Mouse (Mus musculus): ENCODE results near the gene Fabp7.
A peak's percentile ranks its signal among the peaks of the same experiment; 100 is the strongest.

The Fabp7 gene

DNA sequence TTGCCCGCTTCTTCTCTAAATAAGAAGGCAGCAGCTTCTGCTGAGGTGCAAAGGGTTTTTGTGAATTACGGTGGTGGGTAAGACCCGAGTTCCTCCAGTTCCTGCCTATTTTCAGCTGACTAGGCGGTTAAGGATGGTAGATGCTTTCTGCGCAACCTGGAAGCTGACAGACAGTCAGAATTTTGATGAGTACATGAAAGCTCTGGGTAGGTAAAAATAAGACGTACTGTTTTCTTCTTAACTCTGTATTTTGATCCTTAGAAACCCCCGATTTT is at the start of gene Fabp7:
Fabp7 (plus strand) TSS at position 6 of the 275 bp plus-strand sequence.
- DNase-seq (ENCODE audit: low spot score in 2 of 2): no peak

DNA sequence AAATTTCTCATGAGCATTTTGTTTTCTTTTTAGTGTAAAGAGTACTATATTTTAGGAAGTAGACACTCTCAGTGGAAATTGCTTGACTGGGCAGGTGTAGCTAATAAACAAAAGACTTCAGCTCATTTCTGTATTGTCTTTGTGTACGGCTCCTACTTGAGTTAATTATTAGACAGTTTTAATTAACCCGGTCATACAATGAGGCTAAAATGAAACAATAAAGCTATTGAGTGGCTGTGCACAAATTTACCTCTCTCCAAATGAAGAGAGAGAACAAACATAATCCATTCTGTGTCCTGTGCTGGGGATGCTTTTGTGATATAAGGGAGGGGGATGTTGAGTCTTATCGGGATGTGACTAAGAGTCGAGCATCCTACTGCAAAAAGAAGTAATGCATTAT is 43.9 kb upstream of the Fabp7 start:
- no peak for DNase-seq (ENCODE audit: low spot score in 2 of 2)

DNA sequence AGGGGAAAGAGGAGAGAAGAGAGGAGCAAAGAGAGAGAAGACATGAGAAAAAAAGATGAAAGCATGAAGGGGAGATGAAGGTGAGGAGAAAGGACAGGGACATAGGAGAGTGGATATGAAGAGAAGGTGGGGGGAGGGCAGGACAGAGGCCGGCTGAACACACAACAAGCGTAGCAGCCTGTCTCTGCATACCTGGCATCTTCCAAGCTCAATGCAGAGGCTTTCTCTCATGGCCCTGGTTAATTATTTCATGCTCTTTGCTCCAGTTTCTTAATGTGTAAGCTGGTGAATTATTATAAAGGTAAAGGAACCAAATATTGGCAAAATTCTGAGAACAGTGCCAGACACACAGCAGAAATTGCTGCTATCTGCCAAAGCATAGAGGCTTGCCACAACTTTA is 43.3 kb upstream of the Fabp7 start:
- no peak for DNase-seq (ENCODE audit: low spot score in 2 of 2)

DNA sequence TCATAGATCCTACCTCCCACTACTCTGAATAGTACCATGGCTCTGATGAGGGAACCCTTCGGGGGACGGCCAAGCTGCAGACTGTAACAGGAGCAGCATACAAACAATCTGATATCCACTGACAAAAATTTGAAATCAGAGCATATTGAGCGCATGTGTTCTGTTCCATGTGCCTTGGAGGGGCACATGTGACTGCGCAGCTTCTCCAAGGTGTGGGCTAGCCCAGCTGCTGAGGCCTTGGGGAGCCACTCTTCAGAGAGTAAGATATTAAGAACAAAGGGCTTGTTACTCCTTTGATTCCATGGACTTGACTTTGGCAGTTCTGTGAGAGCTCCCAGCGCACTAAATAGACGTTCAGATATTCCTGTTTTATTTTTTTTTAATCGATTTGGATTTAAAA is 41.6 kb upstream of the Fabp7 start:
- DNase-seq (ENCODE audit: low spot score in 2 of 2): no peak

DNA sequence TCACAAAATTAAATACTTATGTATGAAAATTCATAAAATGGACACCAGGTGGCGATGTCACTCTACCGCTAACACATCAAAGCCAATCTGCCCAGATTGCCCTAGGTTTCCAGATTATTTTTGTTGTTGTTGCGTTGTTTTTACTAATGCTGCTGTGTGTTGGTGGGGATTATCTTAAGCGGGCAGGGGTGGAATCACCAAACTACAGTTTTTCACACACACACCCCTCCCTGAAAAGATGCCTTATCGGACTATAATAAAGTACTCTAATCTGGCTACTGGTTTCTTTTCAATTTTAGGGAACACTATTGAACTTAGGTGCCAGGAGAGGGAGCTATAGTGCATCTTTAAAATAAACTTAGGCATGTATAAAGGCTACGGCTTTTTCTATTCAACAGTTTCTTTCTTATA is 41.1 kb upstream of the Fabp7 start:
- DNase-seq (ENCODE audit: low spot score in 2 of 2): peak; percentile 23 to 42

DNA sequence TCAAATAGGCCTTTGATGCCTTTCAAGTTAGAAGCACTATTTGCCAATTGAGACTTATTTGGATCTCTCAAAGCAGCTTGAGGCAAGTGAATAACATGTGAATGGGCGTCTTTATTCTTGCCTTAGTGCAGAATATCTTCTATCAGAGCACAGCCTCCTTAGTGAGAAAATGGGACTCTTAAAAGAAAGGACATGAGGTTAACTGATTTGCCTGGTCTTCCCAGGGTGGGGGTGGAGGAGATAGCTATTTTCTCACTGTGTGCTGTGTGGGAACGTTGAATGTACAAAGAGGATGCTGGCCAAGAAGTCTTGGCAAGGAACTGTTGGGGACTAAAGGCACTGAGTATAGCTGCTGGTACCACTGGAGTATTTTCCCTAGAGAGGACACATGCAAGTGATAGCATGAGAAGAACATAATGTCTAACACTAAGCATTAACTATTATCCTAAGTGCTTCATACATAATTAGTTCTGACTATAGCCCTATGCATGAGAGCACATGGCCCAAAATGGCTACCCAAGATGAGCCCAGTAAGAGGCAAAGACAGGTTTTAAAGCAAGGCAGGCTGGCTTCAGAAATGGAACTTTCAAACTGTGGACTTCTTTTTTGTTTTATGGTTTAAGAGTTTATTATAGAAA is 40.4 kb upstream of the Fabp7 start:
- peak in 1 of 2 experiments; percentile 17 for DNase-seq (ENCODE audit: low spot score in 2 of 2)

DNA sequence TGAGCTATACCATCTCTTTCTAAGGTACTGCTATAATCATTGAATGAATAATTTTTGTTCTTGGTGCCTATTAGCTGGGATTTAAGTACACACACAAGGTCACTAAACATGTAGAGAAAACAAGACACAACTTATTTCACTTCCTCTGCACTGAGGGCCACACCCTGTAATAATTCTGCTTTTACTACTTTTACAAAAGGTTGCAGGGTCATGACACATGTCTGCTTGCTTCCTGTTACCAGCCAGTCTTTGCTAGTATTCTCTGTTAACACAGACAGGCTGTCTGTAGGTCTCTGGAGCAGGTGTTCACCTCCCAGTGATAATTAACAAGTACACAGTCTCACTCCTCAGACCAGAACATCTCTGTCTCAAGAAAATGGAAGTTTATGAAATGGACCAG is 39.2 kb upstream of the Fabp7 start:
- no peak for DNase-seq (ENCODE audit: low spot score in 2 of 2)

DNA sequence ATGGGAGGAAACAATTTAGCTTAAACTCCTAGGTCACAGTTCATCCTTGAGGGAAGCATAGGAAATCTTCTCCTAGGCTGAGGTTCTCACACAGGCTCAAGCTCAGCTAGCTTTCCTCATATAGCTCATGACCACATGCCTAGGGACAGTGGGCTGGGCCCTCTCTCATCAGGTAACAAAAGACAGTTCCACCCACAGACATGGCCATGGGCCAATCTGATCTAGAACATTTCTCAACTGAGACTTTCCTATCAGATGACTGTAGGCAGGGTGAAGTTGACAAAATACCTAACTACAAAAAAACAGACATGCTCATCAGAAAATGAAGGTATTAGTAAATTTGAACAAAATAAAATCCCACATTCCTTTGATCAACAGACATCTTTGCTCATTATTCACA is 37.6 kb upstream of the Fabp7 start:
- no peak for DNase-seq (ENCODE audit: low spot score in 2 of 2)

DNA sequence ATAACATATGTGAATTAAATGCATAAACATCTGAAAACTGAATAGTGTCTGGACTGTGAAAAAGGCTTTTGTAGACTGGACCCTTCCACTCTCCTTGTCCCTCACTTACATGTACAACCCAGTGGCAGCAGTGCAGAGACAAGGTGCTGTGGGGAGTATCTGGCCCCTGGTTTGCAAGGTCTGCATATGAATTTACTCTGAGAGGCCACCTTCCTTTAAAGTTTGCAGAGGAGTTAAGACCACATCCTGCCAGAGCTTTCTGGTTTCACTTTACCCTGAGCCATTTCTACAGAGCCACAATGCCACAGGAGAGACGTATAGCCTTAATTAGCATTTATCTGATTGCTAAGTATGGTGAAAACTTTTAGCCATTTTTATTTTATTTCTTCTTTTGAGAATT is 31.3 kb upstream of the Fabp7 start:
- no peak for DNase-seq (ENCODE audit: low spot score in 2 of 2)

DNA sequence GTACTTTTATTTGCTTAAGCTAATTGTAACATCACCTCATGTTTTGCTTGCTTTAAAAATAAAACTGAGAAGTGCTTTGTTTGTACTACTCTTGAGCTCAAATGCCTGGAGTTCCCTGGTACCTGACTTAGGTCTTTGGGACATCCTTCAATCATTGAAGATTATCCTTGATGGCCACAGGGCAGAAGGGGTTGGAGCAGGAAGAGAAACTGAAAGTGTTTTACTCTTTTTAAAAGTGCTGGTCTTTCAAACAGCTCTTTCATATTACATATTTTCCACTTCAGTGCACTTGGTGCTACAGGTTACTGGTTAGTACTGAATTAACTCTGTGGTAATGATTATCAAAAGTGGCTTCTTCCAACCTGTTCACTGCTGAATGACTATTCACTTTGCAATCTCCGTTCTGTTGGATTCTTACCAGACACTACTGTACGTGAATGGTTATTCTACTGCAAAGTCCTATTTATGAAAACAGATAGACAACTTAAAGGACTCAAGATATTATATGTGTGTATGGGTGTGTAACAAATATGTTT is 29.4 kb upstream of the Fabp7 start:
- no peak for DNase-seq (ENCODE audit: low spot score in 2 of 2)

DNA sequence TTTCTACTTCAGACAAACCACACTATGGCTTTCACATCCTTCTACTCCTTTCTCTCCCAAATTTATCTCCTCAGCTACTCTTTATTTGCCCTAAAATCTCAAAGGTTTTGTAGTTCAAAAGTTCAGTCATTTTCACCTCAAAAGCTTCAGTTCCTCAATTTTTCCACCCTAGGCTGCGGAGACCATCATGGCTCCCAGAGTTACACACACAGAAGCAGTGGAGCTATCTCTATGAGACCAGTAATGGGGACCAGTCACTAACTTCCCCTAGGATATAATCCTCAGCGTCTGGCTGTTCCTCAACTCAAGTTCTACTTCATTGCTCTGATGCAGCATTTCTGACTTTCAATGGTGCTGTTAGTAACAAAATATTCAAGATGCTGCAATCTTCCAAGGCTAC is 25.7 kb upstream of the Fabp7 start:
- no peak for DNase-seq (ENCODE audit: low spot score in 2 of 2)

DNA sequence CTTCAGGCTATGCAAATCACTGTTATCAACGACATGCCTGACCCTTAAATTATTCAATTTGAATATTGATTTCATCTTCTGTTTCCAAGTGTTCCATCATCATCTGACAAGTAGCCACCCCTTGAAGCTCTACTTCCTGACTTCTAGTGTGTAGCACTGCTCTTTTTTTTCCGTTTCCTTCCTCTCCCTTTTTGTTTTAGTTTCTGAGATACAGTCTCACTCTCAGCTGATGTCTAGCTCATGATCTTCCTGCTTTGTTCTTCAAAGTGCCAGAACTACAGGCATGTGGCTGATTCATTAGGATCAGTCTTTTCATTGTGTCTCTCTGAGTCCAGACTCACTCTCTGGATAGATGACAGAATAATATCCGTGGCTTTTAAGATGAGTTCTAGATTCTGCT is 24.0 kb upstream of the Fabp7 start:
- DNase-seq (ENCODE audit: low spot score in 2 of 2): no peak

DNA sequence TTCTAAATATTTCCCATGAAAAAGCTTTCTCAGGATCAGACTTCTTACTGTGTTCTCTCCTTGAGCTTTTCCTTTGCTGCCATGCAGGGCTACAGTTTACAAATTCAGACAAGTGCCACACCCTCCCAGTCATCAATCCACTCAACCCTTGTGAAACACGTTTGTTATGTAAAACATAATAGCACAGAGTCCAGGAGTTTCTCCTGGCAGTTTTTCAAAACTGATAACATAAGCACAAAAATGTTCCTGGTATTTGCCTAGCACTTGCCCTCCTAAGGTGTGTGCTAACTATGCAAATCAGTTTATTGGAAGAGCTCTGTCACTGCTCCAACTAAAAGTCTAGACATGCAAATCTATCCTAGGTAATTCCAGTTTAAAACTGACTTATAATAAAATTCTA is 21.6 kb upstream of the Fabp7 start:
- DNase-seq (ENCODE audit: low spot score in 2 of 2): no peak

DNA sequence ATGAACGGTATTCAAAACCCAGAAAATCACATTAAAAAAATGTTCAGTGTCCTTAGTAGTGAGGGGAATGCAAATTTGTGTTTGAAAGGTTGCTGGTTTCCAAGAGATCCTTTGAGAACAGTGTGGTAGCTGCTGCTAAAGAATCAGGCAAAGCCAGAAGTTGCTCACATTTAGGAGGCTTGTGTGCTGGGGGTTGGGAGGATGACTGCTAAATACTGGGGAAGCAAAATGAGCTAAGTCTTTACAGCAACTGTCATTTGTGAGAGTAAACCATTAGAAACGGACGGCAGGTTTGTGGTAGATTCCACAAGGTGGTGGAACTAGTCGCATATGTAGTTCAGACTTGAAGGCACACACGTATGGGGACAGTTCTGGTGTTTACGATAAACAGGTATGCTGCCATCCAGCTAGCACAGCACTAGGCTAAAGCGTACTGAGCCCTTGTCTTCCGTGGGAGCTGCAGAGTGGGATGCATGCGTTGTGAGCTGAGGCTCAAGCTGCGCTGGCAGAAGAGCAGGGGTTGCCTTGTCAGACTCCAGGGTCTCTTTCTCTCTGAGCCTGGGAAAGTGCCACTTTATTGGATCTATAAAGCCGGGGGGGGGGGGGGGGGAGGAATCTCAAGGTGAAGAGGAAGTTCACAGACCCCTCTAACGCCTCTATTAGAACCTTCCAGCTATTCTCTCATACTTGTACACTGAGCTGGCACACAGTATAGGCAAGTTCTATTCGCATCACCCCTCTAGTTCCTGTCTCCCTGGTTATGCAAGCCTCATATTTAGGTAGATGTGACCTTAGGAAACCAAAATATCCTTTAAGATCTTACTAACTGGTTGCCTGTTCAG is 1.2 kb upstream of the Fabp7 start:
- DNase-seq (ENCODE audit: low spot score in 2 of 2): peak in 1 of 2 experiments; percentile 38

DNA sequence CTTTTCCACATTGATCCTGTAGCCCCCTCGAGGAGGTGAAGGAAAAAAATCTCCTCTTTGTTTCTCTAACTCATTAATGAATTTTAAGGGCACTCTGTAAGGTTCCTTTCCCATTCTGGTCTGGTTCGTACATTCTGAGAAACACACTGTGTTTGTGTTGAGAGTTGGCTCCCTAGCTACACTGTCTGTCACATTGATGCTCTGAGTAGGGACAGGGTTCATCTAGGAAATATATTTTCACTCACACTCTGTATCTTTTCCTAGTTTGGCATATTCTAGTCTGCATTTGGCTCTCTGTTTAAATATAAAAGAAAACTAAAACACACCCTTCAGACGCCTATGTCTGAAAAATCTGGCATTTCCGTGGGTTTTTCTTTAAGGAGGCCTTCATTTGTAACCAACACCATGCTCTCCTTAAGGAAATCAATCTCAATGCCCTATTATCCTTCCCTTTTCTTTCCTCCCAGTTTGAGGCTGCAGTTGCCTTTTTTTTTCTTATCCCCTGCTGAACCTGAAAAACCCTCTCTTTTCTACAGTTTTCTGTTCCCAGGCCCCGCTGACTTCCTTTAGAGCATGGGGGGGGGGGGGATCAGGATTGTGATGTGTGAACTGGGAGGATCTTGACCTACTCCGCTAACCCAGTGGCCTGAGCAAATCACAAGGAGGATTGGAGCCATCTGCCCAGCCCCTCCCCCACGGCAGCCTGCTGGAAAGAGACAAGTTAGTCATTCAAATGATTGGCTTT is 378 bp upstream of the Fabp7 start:
- DNase-seq (ENCODE audit: low spot score in 2 of 2): peak; percentile 31 to 69

DNA sequence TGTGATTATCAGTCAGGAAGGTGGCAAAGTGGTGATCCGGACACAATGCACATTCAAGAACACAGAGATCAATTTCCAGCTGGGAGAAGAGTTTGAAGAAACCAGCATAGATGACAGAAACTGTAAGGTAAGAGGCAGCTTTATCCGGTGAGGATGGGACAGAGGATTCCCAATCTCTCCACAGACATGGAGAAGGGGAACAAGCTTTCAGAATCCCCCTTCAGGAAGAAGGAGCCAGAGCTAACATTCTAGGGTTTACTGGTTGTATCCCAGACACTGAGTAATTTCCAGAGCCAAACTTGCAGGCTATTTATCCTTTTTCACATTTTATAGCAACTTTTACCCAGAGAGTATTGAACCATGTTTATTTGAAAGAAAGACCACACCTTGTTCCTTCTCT is 871 bp downstream of the Fabp7 start:
- no peak for DNase-seq (ENCODE audit: low spot score in 2 of 2)

DNA sequence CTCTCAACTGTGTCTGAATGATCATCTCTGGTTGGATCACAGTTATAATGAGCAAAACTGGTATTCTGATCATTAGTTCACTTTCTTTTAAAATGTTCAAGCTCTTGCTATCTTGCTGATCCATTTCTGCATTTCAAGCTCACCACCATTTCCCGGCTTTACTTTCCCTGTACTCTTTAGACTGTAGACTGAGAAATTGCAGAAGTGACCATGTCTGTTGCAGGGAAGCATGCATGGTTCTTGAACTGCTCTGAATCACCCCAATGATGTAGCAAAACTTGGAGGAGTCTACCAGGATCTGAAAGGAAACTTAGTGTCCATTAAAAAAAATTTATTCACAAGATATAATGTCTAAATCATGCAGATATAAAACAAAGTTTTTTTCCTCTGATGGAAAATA is 8.3 kb downstream of the Fabp7 start:
- DNase-seq (ENCODE audit: low spot score in 2 of 2): no peak

DNA sequence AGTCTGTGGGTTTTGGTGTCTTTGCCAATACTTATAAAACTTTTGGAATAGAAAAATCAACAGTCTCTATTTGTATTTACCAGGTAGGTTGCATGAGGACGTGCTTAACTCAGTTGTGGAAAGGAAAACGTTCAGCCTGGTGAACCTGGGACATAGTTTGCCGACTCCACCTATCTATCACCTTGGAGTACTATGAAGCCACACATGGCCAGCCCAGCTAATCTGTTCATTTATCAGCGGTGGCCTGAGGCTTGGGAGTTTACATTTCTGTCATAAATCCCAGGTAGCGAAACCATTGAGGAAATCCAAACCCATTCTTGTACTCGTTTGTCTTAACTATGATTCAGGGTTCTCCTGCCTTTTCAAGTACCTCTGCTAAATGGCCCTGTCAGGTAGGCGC is 9.3 kb downstream of the Fabp7 start, which contains the start of gene Smpdl3a:
Smpdl3a (plus strand) TSS at position 318 of the 400 bp plus-strand sequence.
- no peak for DNase-seq (ENCODE audit: low spot score in 2 of 2)

DNA sequence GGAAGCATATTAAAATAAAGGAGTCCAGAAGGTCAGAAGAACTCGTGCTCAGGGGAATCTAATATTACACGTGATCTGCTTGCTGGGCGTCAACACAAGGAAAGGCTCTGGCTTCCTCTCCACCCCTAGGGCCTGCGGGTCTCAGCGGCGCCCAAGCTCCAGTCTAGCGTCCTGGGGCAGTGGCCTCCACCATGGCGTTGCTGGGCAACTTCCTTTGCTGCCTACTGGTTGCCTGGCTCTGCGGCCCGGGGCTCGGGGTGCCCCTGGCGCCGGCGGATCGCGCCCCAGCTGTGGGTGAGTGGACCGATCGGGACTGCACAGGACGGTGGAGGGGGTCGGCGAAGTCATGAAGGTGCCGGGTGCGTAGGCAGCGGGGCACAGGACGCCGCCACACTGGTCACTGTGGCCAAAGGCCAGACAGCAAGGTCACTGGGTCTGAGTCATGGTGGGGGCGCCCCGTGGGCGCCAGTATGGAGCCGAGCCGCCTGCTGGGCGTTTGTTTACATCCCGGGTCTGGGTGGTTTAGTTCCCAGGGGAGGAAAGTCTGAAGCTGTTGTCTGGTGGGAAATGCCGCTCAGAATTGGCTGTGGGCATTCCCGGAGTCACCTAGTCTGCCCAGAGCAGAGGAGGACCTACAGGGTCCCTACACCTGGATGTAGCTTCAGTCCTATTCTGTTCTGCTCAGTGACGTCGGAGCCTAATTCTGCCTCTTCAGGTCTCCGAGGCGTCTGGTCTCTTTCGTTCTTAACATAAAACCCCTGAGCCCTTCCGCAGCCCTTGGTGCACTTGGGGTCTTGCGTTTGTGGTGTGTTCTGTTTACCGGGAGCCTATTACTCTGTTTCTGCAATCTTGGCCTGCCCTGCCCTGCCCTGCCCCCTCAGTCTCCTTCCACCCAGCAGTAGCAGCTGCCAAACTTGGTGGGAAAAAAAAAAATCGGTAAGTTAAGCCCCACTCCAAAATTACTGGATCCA is 10.1 kb downstream of the Fabp7 start:
- DNase-seq (ENCODE audit: low spot score in 2 of 2): peak in 1 of 2 experiments; percentile 25

DNA sequence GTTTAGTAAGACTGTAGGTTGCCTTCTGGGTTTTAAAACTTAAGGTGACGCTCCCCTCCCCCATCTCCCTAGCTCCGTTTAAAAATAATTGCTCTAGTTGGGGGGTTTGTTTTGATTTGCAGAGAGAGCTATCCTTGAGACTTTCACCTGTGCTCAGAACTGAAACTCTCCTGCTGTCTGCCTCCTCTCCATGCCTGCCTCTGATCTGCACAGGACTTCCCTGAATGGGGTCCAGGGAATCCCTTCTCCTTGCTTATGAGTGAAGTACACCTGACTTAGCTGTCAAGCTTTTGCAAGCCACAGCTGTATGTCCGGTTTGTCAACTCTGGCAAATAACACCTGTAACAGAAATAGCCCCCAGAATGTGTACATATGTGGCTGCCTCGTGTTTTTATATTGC is 10.9 kb downstream of the Fabp7 start:
- DNase-seq (ENCODE audit: low spot score in 2 of 2): peak in 1 of 2 experiments; percentile 7

DNA sequence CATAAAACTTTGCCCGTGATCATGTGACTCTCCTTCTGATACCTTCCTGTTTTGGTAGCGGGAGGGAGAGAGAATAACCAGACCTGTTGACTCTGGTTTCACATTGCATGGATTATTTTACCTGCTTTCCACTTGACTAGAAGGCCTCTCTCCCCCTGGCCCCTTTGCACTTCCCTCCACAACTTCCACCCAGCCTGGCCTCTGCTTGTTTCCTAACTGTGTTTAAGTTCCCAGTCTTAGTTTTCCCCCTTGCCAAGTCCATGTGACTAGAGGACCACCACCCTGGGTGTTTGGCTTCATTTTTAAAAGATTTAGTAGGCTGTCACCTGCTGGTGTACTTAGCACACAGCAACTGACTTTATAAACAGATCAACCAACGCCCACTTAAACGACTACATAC is 11.4 kb downstream of the Fabp7 start:
- peak in 1 of 2 experiments; percentile 10 for DNase-seq (ENCODE audit: low spot score in 2 of 2)

Data from left cerebral cortex, adult 9 months (tissue).